Mouse (Mus musculus): ENCODE measurements around the gene Sirt2. TPM values are rescaled to one million over a fixed set of nuclear protein-coding genes. Genes with fewer than 3 reads are reported as not detected.

The Sirt2 gene
- total RNA-seq, 2 experiments from 2014 or later, result 91.5 to 99.9 TPM

GRCm38 (mm10) chr7:28792391-28793185 lies 26.1 kb downstream of the Sirt2 start:
- intact Hi-C loops (cut with DNase I), result no loop called here
- DNase-seq, result no peak

GRCm38 (mm10) chr7:28793834-28794233 lies 27.3 kb downstream of the Sirt2 start:
- intact Hi-C loops (cut with DNase I), result no loop called here
- DNase-seq, result no peak

- DNase-seq, result no peak
- intact Hi-C loops (cut with DNase I), result no loop called here
These were observed 28.0 kb downstream of the Sirt2 start for GRCm38 (mm10) chr7:28794496-28794895.

GRCm38 (mm10) chr7:28795832-28796231 lies 29.3 kb downstream of the Sirt2 start:
- DNase-seq, result no peak
- intact Hi-C loops (cut with DNase I), result no loop called here

- intact Hi-C loops (cut with DNase I), result no loop called here
- peak; percentile 73 for DNase-seq
These were observed 30.0 kb downstream of the Sirt2 start for GRCm38 (mm10) chr7:28796562-28796975.

GRCm38 (mm10) chr7:28799994-28800393 lies 33.5 kb downstream of the Sirt2 start:
- intact Hi-C loops (cut with DNase I), result loop anchor here (5.0 kb wide), 1 partner anchor 92 kb away; no protein-coding TSS in a partner anchor
- no peak for DNase-seq

GRCm38 (mm10) chr7:28801451-28801850 lies 34.9 kb downstream of the Sirt2 start:
- no peak for DNase-seq
- intact Hi-C loops (cut with DNase I), result loop anchor here (5.0 kb wide), 1 partner anchor 91 kb away; no protein-coding TSS in a partner anchor

GRCm38 (mm10) chr7:28801901-28802670 lies 35.6 kb downstream of the Sirt2 start:
- no peak for DNase-seq
- intact Hi-C loops (cut with DNase I), result loop anchor here (5.0 kb wide), 1 partner anchor 90 kb away; no protein-coding TSS in a partner anchor

GRCm38 (mm10) chr7:28802846-28803588 lies 36.5 kb downstream of the Sirt2 start:
- no peak for DNase-seq

GRCm38 (mm10) chr7:28803756-28804155 lies 37.2 kb downstream of the Sirt2 start:
- intact Hi-C loops (cut with DNase I), result loop anchor here (5.0 kb wide), 1 partner anchor 89 kb away; no protein-coding TSS in a partner anchor
- DNase-seq, result no peak

More at GRCm38 (mm10) chr7:28802846-28803588, 36.5 kb downstream of the Sirt2 start:
- intact Hi-C loops (cut with DNase I), result loop anchor here (5.0 kb wide), 1 partner anchor 89 kb away; no protein-coding TSS in a partner anchor

GRCm38 (mm10) chr7:28806869-28807268 lies 40.3 kb downstream of the Sirt2 start:
- DNase-seq, result no peak
- intact Hi-C loops (cut with DNase I), result no loop called here

- DNase-seq, result no peak
- intact Hi-C loops (cut with DNase I), result no loop called here
These were observed 41.2 kb downstream of the Sirt2 start for GRCm38 (mm10) chr7:28807641-28808220.

GRCm38 (mm10) chr7:28808221-28808941 lies 41.8 kb downstream of the Sirt2 start, which contains the start of gene Hnrnpl:
TSS of gene Hnrnpl (plus strand) at chr7:28808541.
- intact Hi-C loops (cut with DNase I), result no loop called here
- no peak for DNase-seq

- peak; percentile 98 for DNase-seq
- intact Hi-C loops (cut with DNase I), result no loop called here
These were observed 42.4 kb downstream of the Sirt2 start for GRCm38 (mm10) chr7:28808957-28809393.

GRCm38 (mm10) chr7:28809401-28810089 lies 43.0 kb downstream of the Sirt2 start:
- intact Hi-C loops (cut with DNase I), result no loop called here
- DNase-seq, result peak; percentile 67

- intact Hi-C loops (cut with DNase I), result no loop called here
- peak; percentile 98 for DNase-seq
These were observed 43.9 kb downstream of the Sirt2 start for GRCm38 (mm10) chr7:28810107-28811066.

GRCm38 (mm10) chr7:28811228-28811627 lies 44.7 kb downstream of the Sirt2 start:
- intact Hi-C loops (cut with DNase I), result no loop called here
- DNase-seq, result peak; percentile 99

Measured in left cerebral cortex, postnatal 4 days (tissue).